Mouse (Mus musculus) liver, embryonic 13.5 days (tissue): ENCODE results near the gene Nav2. TPM values are rescaled to one million over a fixed set of nuclear protein-coding genes. Genes with fewer than 3 reads are reported as not detected.

ENCODE experiments used
- ATAC-seq: fragments of 200-750 bp; cut with Nextera tagmentation; 2 replicates; pipeline ENCODE4 v1.8.0; 2017; ENCODE audit warnings: low read depth, mild to moderate bottlenecking, moderate number of reproducible peaks, moderate library complexity
- DNase-seq: peaks from one replicate; pipeline ENCODE4 v3.0.0; 2022
- H3K27ac ChIP-seq: fragments of 300-500 bp; sonication (generic); 2 replicates; pipeline ENCODE4 v1.5.1; 2015; ENCODE audit warnings: moderate library complexity, mild to moderate bottlenecking, inconsistent platforms
- H3K27me3 ChIP-seq: fragments of 300-500 bp; sonication (generic); 2 replicates; pipeline ENCODE4 v1.6.1; 2015; ENCODE audit warnings: mild to moderate bottlenecking, inconsistent platforms
- H3K36me3 ChIP-seq: fragments of 300-500 bp; sonication (generic); 2 replicates; pipeline ENCODE4 v1.6.1; 2015; ENCODE audit warnings: mild to moderate bottlenecking, inconsistent platforms
- H3K4me1 ChIP-seq: fragments of 300-500 bp; sonication (generic); replicated peaks from 2 replicates; pipeline ENCODE4 v1.6.1; 2015; ENCODE audit warnings: inconsistent platforms
- H3K4me2 ChIP-seq: fragments of 300-500 bp; sonication (generic); 2 replicates; pipeline ENCODE4 v1.6.1; 2015; ENCODE audit warnings: inconsistent platforms, mild to moderate bottlenecking, moderate library complexity
- H3K4me3 ChIP-seq: fragments of 300-500 bp; sonication (generic); replicated peaks from 2 replicates; pipeline ENCODE4 v1.5.1; 2015; ENCODE audit warnings: mild to moderate bottlenecking, inconsistent platforms
- H3K9ac ChIP-seq: fragments of 300-500 bp; sonication (generic); 2 replicates; pipeline ENCODE4 v1.6.1; 2015; ENCODE audit warnings: mild to moderate bottlenecking, inconsistent platforms
- H3K9me3 ChIP-seq: fragments of 300-500 bp; sonication (generic); replicated peaks from 2 replicates; pipeline ENCODE4 v1.6.1; 2016; ENCODE audit warnings: inconsistent platforms
- WGBS: fragments of 180-500 bp; shearing (Covaris S2); methylation state at CpG from one replicate; pipeline ENCODE4 v1.1.7; 2015; ENCODE audit not compliant: insufficient replicate concordance; 5-methylcytosine and 5-hydroxymethylcytosine counted together
- polyA plus RNA-seq: library from polyadenylated mRNA; unstranded; fragments of >200 nt; fragmentation: Nextera tagmentation; extraction: Ambion mirVana; gene quantifications from 2 replicates; pipeline ENCODE4 v1.2.1, GENCODE M21; 2015

Nav2 gene
- polyA plus RNA-seq, 1 experiment from 2014 or later = 1.8 TPM

- H3K36me3 ChIP-seq = no peaks in the 10 kb centered on the region
- no peak overlapping the region for H3K27ac ChIP-seq
- H3K9me3 ChIP-seq = no peaks in the 10 kb centered on the region
- WGBS = 67% methylated on average over 9 of the region's 9 CpGs
- H3K4me3 ChIP-seq = no peak overlapping the region
- no peak overlapping the region for H3K4me2 ChIP-seq
- no peak for DNase-seq
- H3K4me1 ChIP-seq = no peaks in the 10 kb centered on the region
- H3K9ac ChIP-seq = no peak overlapping the region
- H3K27me3 ChIP-seq = no peaks in the 10 kb centered on the region
- no peak for ATAC-seq
These were observed 472.4 kb downstream of the Nav2 start for GRCm38 (mm10) chr7:49380940-49381339.

DNA sequence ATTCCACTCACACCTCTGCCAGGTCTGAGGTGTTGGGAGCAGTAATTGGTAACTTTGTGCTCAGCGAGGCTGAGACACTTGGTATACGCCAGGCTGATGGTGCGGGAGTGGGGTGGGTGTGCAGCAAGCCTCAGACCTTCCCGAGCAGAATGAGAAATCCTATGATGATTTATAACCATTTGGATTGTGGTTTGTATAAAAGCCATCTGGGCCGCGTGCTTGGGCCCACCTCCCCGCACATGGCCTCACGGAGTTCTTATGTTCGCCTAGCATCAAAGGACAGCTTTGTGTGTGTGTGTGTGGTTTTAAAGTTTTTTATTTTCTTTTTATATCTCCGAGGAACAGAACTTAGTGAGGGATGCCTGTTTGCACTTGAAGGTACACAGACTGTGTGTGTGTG is 474.4 kb downstream of the Nav2 start:
- ATAC-seq (no peak), DNase-seq (no peak)
- 68% methylated on average over 10 of the region's 10 CpGs for WGBS

DNA sequence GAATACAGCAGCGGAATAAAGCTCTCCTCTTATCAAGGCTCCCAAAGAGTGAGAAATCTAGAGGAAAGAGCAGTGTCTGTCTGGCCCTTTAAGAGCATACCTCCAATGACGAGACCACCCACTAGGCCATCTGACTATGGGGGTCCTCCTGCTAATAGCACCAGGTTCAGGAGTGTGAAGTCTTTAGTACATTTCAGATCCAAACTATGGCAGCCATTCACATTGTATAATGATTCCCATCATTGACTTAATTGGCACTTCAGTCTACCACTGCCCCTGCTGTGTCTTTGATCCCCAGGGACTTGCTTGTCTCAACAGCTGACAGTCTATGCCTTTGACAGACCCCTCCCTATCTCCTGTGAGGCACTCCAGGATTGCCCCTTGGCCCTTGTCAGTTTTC is 479.6 kb downstream of the Nav2 start:
- no peak overlapping the region for H3K4me2 ChIP-seq
- DNase-seq = no peak
- no peak overlapping the region for H3K9ac ChIP-seq
- no peaks in the 10 kb centered on the region for H3K4me1 ChIP-seq
- no peaks in the 10 kb centered on the region for H3K9me3 ChIP-seq
- 47% methylated on average over 2 of the region's 2 CpGs for WGBS
- H3K36me3 ChIP-seq = no peaks in the 10 kb centered on the region
- H3K27ac ChIP-seq = no peak overlapping the region
- ATAC-seq = no peak
- H3K27me3 ChIP-seq = no peaks in the 10 kb centered on the region
- no peak overlapping the region for H3K4me3 ChIP-seq

More for the DNA sequence above, 474.4 kb downstream of the Nav2 start:
- Histone ChIP-seq H3K9me3 (no peaks in the 10 kb centered on the region), H3K4me3 (no peak overlapping the region), H3K27ac (no peak overlapping the region), H3K27me3 (no peaks in the 10 kb centered on the region), H3K36me3 (no peaks in the 10 kb centered on the region), H3K4me1 (no peaks in the 10 kb centered on the region), H3K4me2 (no peak overlapping the region), H3K9ac (no peak overlapping the region)

DNA sequence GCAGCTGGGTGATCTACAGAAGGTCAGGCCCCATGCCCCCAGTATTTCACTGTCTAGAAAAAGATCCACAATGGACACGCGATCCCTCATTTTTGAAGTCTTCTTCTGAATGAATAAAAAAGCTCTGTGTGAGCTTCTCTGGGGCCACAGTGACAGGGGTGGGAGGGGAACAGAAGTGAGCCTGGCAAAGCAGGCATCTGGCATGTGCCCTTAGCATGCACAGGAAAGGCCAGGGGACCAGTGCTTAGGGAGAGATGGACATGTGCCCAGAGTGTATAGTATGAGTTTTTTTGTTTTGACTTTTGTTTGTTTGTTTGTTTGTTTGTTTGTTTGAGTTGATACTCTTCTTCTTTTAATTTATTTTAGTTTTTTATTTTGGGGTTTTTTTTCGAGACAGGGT is 481.8 kb downstream of the Nav2 start:
- no peaks in the 10 kb centered on the region for H3K9me3 ChIP-seq

DNA sequence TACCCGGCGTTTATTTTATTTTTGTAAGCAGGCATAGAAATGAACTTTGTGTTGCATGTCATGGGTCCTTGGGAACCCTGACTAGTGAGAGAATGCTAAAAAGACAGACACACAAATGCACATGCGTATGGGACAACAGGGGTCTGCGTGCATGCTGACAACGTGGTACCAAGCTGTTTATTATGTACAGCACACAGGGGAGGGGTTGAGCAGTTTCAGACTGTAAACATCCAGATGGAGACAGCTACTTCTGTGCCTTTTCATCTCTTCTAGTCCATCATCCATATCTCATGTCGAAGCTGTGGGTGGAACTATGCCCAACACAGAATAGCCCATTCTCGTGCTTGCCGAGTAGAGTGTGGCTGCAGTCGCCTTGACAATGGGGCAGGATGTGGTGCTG is 482.3 kb downstream of the Nav2 start:
- Histone ChIP-seq H3K9ac (no peak overlapping the region), H3K4me1 (no peaks in the 10 kb centered on the region), H3K4me3 (no peak overlapping the region), H3K4me2 (no peak overlapping the region), H3K9me3 (no peaks in the 10 kb centered on the region), H3K27me3 (no peaks in the 10 kb centered on the region), H3K27ac (no peak overlapping the region), H3K36me3 (no peaks in the 10 kb centered on the region)
- no peak for DNase-seq
- ATAC-seq = no peak
- 77% methylated on average over 9 of the region's 9 CpGs for WGBS

More for the DNA sequence above, 481.8 kb downstream of the Nav2 start:
- WGBS = 62% methylated on average over 3 of the region's 3 CpGs
- H3K4me1 ChIP-seq = no peaks in the 10 kb centered on the region
- H3K4me3 ChIP-seq = no peak overlapping the region
- ATAC-seq (no peak), DNase-seq (no peak)
- H3K27ac ChIP-seq = no peak overlapping the region
- H3K36me3 ChIP-seq = no peaks in the 10 kb centered on the region
- H3K4me2 ChIP-seq = no peak overlapping the region
- H3K9ac ChIP-seq = no peak overlapping the region
- H3K27me3 ChIP-seq = no peaks in the 10 kb centered on the region

GRCm38 (mm10) chr7:49392180-49392579 is 483.7 kb downstream of the Nav2 start:
- no peak for ATAC-seq

GRCm38 (mm10) chr7:49392834-49393233 is 484.3 kb downstream of the Nav2 start:
- H3K27ac ChIP-seq = no peak overlapping the region
- no peaks in the 10 kb centered on the region for H3K36me3 ChIP-seq
- H3K27me3 ChIP-seq = no peaks in the 10 kb centered on the region
- no peak overlapping the region for H3K9ac ChIP-seq
- no peak overlapping the region for H3K4me2 ChIP-seq
- no peaks in the 10 kb centered on the region for H3K4me1 ChIP-seq
- no peaks in the 10 kb centered on the region for H3K9me3 ChIP-seq
- ATAC-seq (no peak), DNase-seq (no peak)
- WGBS = 70% methylated on average over 3 of the region's 3 CpGs
- H3K4me3 ChIP-seq = no peak overlapping the region

More at GRCm38 (mm10) chr7:49392180-49392579, 483.7 kb downstream of the Nav2 start:
- H3K9ac ChIP-seq = no peak overlapping the region
- no peaks in the 10 kb centered on the region for H3K27me3 ChIP-seq
- DNase-seq = no peak
- no peak overlapping the region for H3K4me2 ChIP-seq
- no peaks in the 10 kb centered on the region for H3K4me1 ChIP-seq
- WGBS = 54% methylated on average over 3 of the region's 3 CpGs
- no peaks in the 10 kb centered on the region for H3K36me3 ChIP-seq
- no peak overlapping the region for H3K27ac ChIP-seq
- H3K9me3 ChIP-seq = no peaks in the 10 kb centered on the region
- no peak overlapping the region for H3K4me3 ChIP-seq

- Histone ChIP-seq H3K4me3 (no peak overlapping the region), H3K27ac (no peak overlapping the region), H3K27me3 (no peaks in the 10 kb centered on the region), H3K36me3 (no peaks in the 10 kb centered on the region), H3K4me1 (no peaks in the 10 kb centered on the region), H3K4me2 (no peak overlapping the region), H3K9me3 (no peaks in the 10 kb centered on the region), H3K9ac (no peak overlapping the region)
- DNase-seq = no peak
- WGBS = 67% methylated on average over 7 of the region's 7 CpGs
- ATAC-seq = no peak
These were observed 485.3 kb downstream of the Nav2 start for GRCm38 (mm10) chr7:49393857-49394256.

DNA sequence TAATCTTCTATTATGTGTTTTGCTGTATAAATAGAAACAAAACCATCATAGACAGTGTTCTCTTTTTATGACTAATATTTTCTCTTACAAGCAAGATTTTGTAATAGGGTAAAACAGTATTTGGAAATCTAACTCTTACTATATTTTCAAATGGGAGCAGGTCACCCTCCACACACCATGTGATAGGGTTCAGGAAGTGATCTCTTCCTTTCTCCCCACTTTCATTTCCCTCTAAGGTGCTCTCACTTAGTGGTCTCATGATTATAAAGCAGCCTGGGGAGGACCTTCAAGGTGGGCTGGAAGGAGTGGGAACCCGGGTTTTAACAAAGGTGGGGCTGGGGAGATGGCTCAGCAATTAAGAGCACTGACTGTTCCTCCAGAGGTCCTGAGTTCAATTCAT is 487.7 kb downstream of the Nav2 start:
- H3K9me3 ChIP-seq = no peaks in the 10 kb centered on the region
- H3K4me3 ChIP-seq = no peak overlapping the region
- no peak overlapping the region for H3K9ac ChIP-seq
- DNase-seq = no peak
- H3K4me2 ChIP-seq = no peak overlapping the region
- H3K27me3 ChIP-seq = no peaks in the 10 kb centered on the region
- peaks cover 13% of the 10 kb centered on the region for H3K4me1 ChIP-seq
- ATAC-seq = no peak
- H3K27ac ChIP-seq = no peak overlapping the region
- WGBS = 72% methylated on average over 1 of the region's 1 CpGs
- H3K36me3 ChIP-seq = no peaks in the 10 kb centered on the region

- ATAC-seq = peak; percentile 79
- Histone ChIP-seq H3K4me2 (peak overlapping the region; percentile 33; the same call in 1 of the 2 replicates), H3K9ac (no peak overlapping the region), H3K36me3 (no peaks in the 10 kb centered on the region), H3K4me3 (no peak overlapping the region), H3K4me1 (peaks cover 13% of the 10 kb centered on the region), H3K27ac (peak overlapping the region; percentile 72), H3K27me3 (no peaks in the 10 kb centered on the region), H3K9me3 (no peaks in the 10 kb centered on the region)
- no peak for DNase-seq
- WGBS = 42% methylated on average over 17 of the region's 17 CpGs
These were observed 489.0 kb downstream of the Nav2 start for GRCm38 (mm10) chr7:49397441-49398003.

DNA sequence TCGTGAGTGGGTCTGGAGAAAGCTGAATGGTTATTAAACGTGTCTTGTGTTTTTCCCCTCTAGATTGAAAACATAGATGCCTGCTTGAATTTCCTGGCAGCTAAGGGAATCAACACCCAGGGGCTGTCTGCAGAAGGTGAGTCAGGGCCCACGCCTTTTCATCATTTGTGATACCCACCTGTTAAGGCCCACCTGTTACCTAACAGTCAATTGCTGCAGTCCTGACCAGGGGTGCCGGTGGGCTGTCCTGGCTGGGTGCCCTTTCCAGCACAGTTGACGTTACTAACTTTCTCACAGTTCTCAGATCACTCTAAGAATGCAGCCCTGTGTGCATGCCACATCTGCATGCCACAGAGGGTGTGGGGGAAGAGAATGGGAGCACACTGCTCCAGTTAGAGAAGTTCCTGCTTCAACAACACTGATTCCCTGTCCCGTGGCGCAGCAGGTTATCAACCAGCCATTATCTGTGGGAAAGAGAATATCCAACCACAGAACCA is 489.6 kb downstream of the Nav2 start:
- peaks cover 13% of the 10 kb centered on the region for H3K4me1 ChIP-seq
- 45% methylated on average over 7 of the region's 7 CpGs for WGBS
- DNase-seq (no peak), ATAC-seq (no peak)
- H3K27me3 ChIP-seq = no peaks in the 10 kb centered on the region
- no peaks in the 10 kb centered on the region for H3K36me3 ChIP-seq
- peak overlapping the region; percentile 72 for H3K27ac ChIP-seq
- no peaks in the 10 kb centered on the region for H3K9me3 ChIP-seq
- H3K9ac ChIP-seq = no peak overlapping the region
- no peak overlapping the region for H3K4me3 ChIP-seq
- peak overlapping the region; percentile 33 for H3K4me2 ChIP-seq

DNA sequence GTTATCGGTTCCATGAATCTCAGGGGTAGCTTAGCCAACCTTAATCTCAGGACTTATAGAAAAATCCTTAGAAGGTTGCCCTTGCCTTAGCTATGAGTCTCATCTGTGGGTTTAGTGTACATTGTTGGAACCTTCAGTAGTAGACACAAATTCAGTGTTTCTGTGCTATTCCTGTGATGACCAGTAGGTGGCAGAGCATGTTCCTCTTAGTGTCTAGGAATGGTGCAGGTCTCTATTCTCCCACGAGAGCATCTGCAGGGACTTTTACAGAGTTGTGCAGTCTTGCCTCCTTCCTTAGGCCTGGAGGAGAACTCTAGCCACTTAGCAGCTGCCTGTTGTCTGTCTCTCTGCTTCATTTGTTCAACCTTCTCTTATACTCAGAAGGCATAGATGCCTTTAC is 490.8 kb downstream of the Nav2 start:
- Histone ChIP-seq H3K9ac (no peak overlapping the region), H3K36me3 (no peaks in the 10 kb centered on the region), H3K27me3 (no peaks in the 10 kb centered on the region), H3K9me3 (no peaks in the 10 kb centered on the region), H3K4me3 (no peak overlapping the region), H3K27ac (no peak overlapping the region), H3K4me2 (peak overlapping the region; percentile 33), H3K4me1 (peaks cover 13% of the 10 kb centered on the region)
- no peak for ATAC-seq
- DNase-seq = peak; percentile 23
- WGBS = 29% methylated on average over 2 of the region's 2 CpGs
